Mouse (Mus musculus) left cerebral cortex, adult 6 months (tissue): Measurements from ENCODE around the gene Large1. TPM values are rescaled to one million over a fixed set of nuclear protein-coding genes. Genes with fewer than 3 reads are reported as not detected.

Source experiments
- long read RNA-seq, 2 experiments: library from polyadenylated mRNA; unstranded; transcript quantifications; one replicate each; pipeline ENCODE4 v2.0.0; 2019 to 2020
- polyA plus RNA-seq: library from polyadenylated mRNA; unstranded; fragments of <200 nt; fragmentation: Nextera tagmentation; gene quantifications from 2 replicates; pipeline ENCODE4 v1.2.3, GENCODE M21; 2021

Gene Large1
- polyA plus RNA-seq, result 18.2 and 26.0 TPM in 2 replicates
- long read RNA-seq, experiment 1, full-length matches to known transcripts, result 16 of 93 reads
- long read RNA-seq, experiment 1, partial matches to known transcripts, result 54 of 93 reads
- long read RNA-seq, experiment 1, other reads (novel, unspliced or antisense), result 23 of 93 reads
- long read RNA-seq, experiment 2, partial matches to known transcripts, result 53 of 57 reads
- long read RNA-seq, experiment 2, other reads (novel, unspliced or antisense), result 2 of 57 reads

GRCm38 (mm10) chr8:73353108-73353793, at the start of gene Large1:
Gene Large1, minus strand, starts transcription at chr8:73353540.

